Mouse (Mus musculus) embryonic facial prominence, embryonic 11.5 days (tissue): Measurements from ENCODE around the gene Gtf3c5. TPM values are rescaled to one million over a fixed set of nuclear protein-coding genes. Genes with fewer than 3 reads are reported as not detected.

Experiments used
- ATAC-seq: fragments of 200-750 bp; cut with Nextera tagmentation; replicated peaks from 2 replicates; pipeline ENCODE4 v1.8.0; 2017; ENCODE audit warnings: low read depth; ENCODE audit not compliant: insufficient number of reproducible peaks, low FRiP score, low TSS enrichment
- DNase-seq: peaks from one replicate; pipeline ENCODE4 v3.0.0-alpha.2; 2015; ENCODE audit warnings: low spot score
- H3K27ac ChIP-seq: fragments of 300-500 bp; sonication (generic); replicated peaks from 2 replicates; pipeline ENCODE4 v1.5.1; 2014; ENCODE audit warnings: mild to moderate bottlenecking, low read depth, low read length, control low read depth
- H3K27me3 ChIP-seq: fragments of 300-500 bp; sonication (generic); 2 replicates; pipeline ENCODE4 v1.6.1; 2014; ENCODE audit warnings: mild to moderate bottlenecking, low read length, moderate library complexity, mixed read lengths; ENCODE audit not compliant: control insufficient read depth, insufficient read depth
- H3K36me3 ChIP-seq: fragments of 300-500 bp; sonication (generic); replicated peaks from 2 replicates; pipeline ENCODE4 v1.6.1; 2014; ENCODE audit warnings: low read depth, mild to moderate bottlenecking, low read length, moderate library complexity, mixed read lengths; ENCODE audit not compliant: control insufficient read depth, insufficient read depth
- H3K4me1 ChIP-seq: fragments of 300-500 bp; sonication (generic); 2 replicates; pipeline ENCODE4 v1.6.1; 2014; ENCODE audit warnings: low read length, mixed read lengths; ENCODE audit not compliant: control insufficient read depth, insufficient read depth
- H3K4me2 ChIP-seq: fragments of 300-500 bp; sonication (generic); 2 replicates; pipeline ENCODE4 v1.6.1; 2014; ENCODE audit warnings: low read depth, mild to moderate bottlenecking, control low read depth, low read length, moderate library complexity
- H3K4me3 ChIP-seq: fragments of 300-500 bp; sonication (generic); 2 replicates; pipeline ENCODE4 v1.5.1; 2014; ENCODE audit warnings: low read depth, low read length, control low read depth
- H3K9ac ChIP-seq: fragments of 300-500 bp; sonication (generic); replicated peaks from 2 replicates; pipeline ENCODE4 v1.6.1; 2014; ENCODE audit warnings: mild to moderate bottlenecking, control low read depth, low read length
- H3K9me3 ChIP-seq: fragments of 300-500 bp; sonication (generic); replicated peaks from 2 replicates; pipeline ENCODE4 v1.6.1; 2016; ENCODE audit warnings: mild to moderate bottlenecking, low read length, inconsistent platforms, mixed read lengths; ENCODE audit not compliant: control insufficient read depth
- WGBS: fragments of 180-500 bp; shearing (Covaris S2); extraction: QIAGEN DNeasy Blood & Tissue Kit; methylation state at CpG from one replicate; pipeline ENCODE4 v1.1.7; 2014; 5-methylcytosine and 5-hydroxymethylcytosine counted together
- microRNA-seq: library from miRNA; unstranded; fragments of <30 nt; microRNA quantifications from one replicate; pipeline ENCODE4, GENCODE M21; 2016; ENCODE audit warnings: borderline number of aligned reads
- polyA plus RNA-seq: library from polyadenylated mRNA; unstranded; fragments of >200 nt; fragmentation: Nextera tagmentation; extraction: Ambion mirVana; gene quantifications from 2 replicates; pipeline ENCODE4 v1.2.1, GENCODE M21; 2014

Gene Gtf3c5
- polyA plus RNA-seq, 1 experiment from 2014 or later, result 38.5 TPM

DNA sequence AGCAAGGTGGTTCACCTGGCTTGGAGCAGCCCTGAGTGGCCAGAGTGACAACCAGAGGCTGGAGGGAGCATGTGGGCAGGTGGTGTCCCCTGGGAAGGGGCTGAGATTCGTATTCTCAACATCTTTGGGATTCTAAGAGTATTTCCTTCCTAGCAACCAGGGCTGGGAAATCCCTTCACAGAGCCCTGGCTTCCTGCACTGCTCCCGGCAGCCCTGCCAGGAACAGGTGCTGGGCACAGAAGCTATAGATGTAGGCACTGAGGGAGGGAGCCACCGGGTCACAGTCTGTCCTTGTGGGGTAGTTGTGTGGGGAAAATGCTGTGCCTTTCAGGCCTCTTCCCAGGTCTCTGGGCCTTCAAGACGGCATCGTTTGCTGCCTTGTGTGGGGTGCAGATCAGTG lies 63.0 kb downstream of the Gtf3c5 start:
- Histone ChIP-seq H3K9ac (no peak overlapping the region), H3K4me3 (no peak overlapping the region), H3K4me2 (no peak overlapping the region), H3K27ac (no peak overlapping the region), H3K4me1 (peaks cover 4% of the 10 kb centered on the region; the same call in 1 of the 2 replicates), H3K36me3 (no peaks in the 10 kb centered on the region), H3K9me3 (no peaks in the 10 kb centered on the region), H3K27me3 (no peaks in the 10 kb centered on the region)
- 67% methylated on average over 5 of the region's 5 CpGs for WGBS
- no peak for DNase-seq
- ATAC-seq, result no peak

DNA sequence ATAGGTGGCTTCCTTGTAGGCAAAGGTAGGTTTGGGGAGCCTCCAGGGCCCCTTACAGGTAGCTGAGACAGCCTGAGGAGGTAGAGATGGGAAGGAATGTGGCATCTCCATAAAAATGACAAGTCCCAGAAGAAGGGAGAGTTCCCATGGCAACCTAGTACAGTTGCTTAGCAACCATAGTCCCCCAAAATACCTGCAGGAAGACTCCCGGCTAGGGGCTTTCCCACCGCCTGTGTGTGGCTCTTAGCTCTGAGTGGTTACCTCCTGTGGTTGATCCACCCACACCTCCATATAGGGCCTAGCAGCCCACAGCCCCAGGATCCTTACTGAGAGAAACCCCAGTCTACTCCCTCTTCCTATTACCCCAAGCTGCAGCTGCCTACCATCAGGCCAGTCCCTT lies 65.3 kb downstream of the Gtf3c5 start:
- Histone ChIP-seq H3K36me3 (no peaks in the 10 kb centered on the region), H3K9me3 (no peaks in the 10 kb centered on the region), H3K27me3 (no peaks in the 10 kb centered on the region), H3K4me2 (no peak overlapping the region), H3K4me1 (0 out of 2 replicates have a peak, but pooled peaks cover 2% of the 10 kb centered on the region), H3K4me3 (no peak overlapping the region), H3K9ac (no peak overlapping the region), H3K27ac (no peak overlapping the region)
- DNase-seq, result peak; percentile 23
- WGBS, result 45% methylated on average over 2 of the region's 2 CpGs
- no peak for ATAC-seq

DNA sequence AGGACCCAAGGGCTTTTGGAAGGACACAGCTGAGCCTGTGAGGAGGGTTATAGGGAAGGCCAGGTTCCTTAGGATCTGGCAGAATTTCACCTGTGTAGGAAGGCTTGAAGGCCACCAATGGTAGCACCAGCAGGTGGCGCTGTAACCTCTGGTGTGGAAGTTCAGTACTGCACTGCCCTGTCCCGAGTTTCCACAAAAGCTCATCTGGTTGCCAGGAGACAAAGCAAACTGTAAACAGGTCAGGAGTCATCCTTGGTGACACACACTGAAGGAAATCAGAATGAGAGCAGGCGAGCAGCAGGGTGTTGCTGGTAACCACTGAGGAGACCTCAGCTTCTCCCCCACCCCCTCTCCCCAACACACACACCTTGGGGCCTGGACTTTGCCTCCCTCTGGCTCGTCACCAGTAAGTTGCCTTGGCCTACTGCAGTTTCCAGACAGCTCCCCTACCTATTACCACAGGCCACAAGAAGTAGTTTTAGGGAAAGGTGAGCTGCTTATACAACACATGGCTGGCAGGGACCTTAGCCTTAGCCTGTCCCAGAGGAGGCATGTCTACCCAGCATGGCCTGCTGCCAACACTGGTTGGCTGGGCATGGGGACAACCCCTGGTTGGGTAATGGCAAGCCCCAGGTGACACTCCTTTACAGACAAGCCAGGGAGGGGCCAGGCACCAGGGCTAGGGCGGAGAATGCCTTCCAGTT lies 66.2 kb downstream of the Gtf3c5 start:
- ATAC-seq, result no peak
- H3K27ac ChIP-seq, result no peak overlapping the region
- H3K4me2 ChIP-seq, result no peak overlapping the region
- peak; percentile 81 for DNase-seq
- no peaks in the 10 kb centered on the region for H3K36me3 ChIP-seq
- no peaks in the 10 kb centered on the region for H3K27me3 ChIP-seq
- H3K9ac ChIP-seq, result no peak overlapping the region
- H3K4me3 ChIP-seq, result no peak overlapping the region
- H3K9me3 ChIP-seq, result no peaks in the 10 kb centered on the region
- 0 out of 2 replicates have a peak, but pooled peaks cover 2% of the 10 kb centered on the region for H3K4me1 ChIP-seq
- WGBS, result 32% methylated on average over 5 of the region's 5 CpGs

Small RNA genes lying within 50 kb of the gene (microRNA-seq; reads per million reads assigned to microRNA genes)
- not detected for gene Gm22824

Other genes with a start within 250 kb of the Gtf3c5 start
- gene Ppp1r26, start 137.0 kb downstream of the Gtf3c5 start, polyA plus RNA-seq, result 2.7 and 4.1 TPM in 2 replicates
- gene 1700007K13Rik, start 117.4 kb downstream of the Gtf3c5 start, polyA plus RNA-seq, result 0.90 and 1.5 TPM in 2 replicates
- 68.4 and 71.4 TPM in 2 replicates for gene Mrps2, start 115.7 kb downstream of the Gtf3c5 start, polyA plus RNA-seq
- not detected in 2 replicates for gene Gbgt1, start 86.9 kb downstream of the Gtf3c5 start, polyA plus RNA-seq
- gene Gm10134, start 77.7 kb downstream of the Gtf3c5 start, polyA plus RNA-seq, result 0.68 TPM in 1 of 2 replicates, not detected in the other
- gene Ralgds, start 70.6 kb downstream of the Gtf3c5 start, polyA plus RNA-seq, result 41.7 and 44.8 TPM in 2 replicates
- not detected in 2 replicates for gene Cel, start 20.3 kb downstream of the Gtf3c5 start, polyA plus RNA-seq
- 2.1 and 2.6 TPM in 2 replicates for gene Gfi1b, start 38.2 kb upstream of the Gtf3c5 start, polyA plus RNA-seq
- 16.4 and 17.9 TPM in 2 replicates for gene Tsc1, start 57.5 kb upstream of the Gtf3c5 start, polyA plus RNA-seq
- gene Spaca9, start 116.0 kb upstream of the Gtf3c5 start, polyA plus RNA-seq, result 1.4 and 2.1 TPM in 2 replicates
- gene Ak8, start 116.4 kb upstream of the Gtf3c5 start, polyA plus RNA-seq, result 0.75 and 0.97 TPM in 2 replicates